Mouse (Mus musculus) hindbrain, postnatal 0 days (tissue): ENCODE data around the gene Satb1. TPM values are rescaled to one million over a fixed set of nuclear protein-coding genes. Genes with fewer than 3 reads are reported as not detected.

Experiments
- ATAC-seq: fragments of 200-750 bp; cut with Nextera tagmentation; 2 replicates; pipeline ENCODE4 v1.8.0; 2017; ENCODE audit warnings: mild to moderate bottlenecking, moderate TSS enrichment, moderate library complexity
- DNase-seq: peaks from one replicate; pipeline ENCODE4 v3.0.0-alpha.2; 2015; ENCODE audit warnings: low spot score
- H3K27ac ChIP-seq: fragments of 300-500 bp; sonication (generic); 2 replicates; pipeline ENCODE4 v1.5.1; 2014; ENCODE audit warnings: mild to moderate bottlenecking
- H3K27me3 ChIP-seq: fragments of 300-500 bp; sonication (generic); 2 replicates; pipeline ENCODE4 v1.6.1; 2014; ENCODE audit warnings: low read length, mixed read lengths; ENCODE audit not compliant: insufficient read depth
- H3K36me3 ChIP-seq: fragments of 300-500 bp; sonication (generic); 2 replicates; pipeline ENCODE4 v1.6.1; 2014; ENCODE audit warnings: low read length, mixed read lengths; ENCODE audit not compliant: insufficient read depth
- H3K4me1 ChIP-seq: fragments of 300-500 bp; sonication (generic); 2 replicates; pipeline ENCODE4 v1.6.1; 2014; ENCODE audit warnings: antibody characterized with exemption, low read length, mixed read lengths; ENCODE audit not compliant: insufficient read depth
- H3K4me2 ChIP-seq: fragments of 300-500 bp; sonication (generic); 2 replicates; pipeline ENCODE4 v1.6.1; 2014; ENCODE audit warnings: low read depth, mild to moderate bottlenecking, low read length, moderate library complexity, mixed read lengths
- H3K4me3 ChIP-seq: fragments of 300-500 bp; sonication (generic); 2 replicates; pipeline ENCODE4 v1.5.1; 2014; ENCODE audit warnings: low read length
- H3K9ac ChIP-seq: fragments of 300-500 bp; sonication (generic); replicated peaks from 2 replicates; pipeline ENCODE4 v1.6.1; 2014; ENCODE audit warnings: mild to moderate bottlenecking, low read length, moderate library complexity, mixed read lengths
- H3K9me3 ChIP-seq: fragments of 300-500 bp; sonication (generic); 2 replicates; pipeline ENCODE4 v1.6.1; 2016; ENCODE audit warnings: low read length, mixed read lengths
- CTCF ChIP-seq: IDR thresholded peaks from 2 replicates; pipeline ENCODE4 v1.5.1; 2016; ENCODE audit warnings: antibody characterized with exemption, control low read depth, low read depth
- WGBS: fragments of 180-500 bp; shearing (Covaris S2); extraction: QIAGEN DNeasy Blood & Tissue Kit; methylation state at CpG from one replicate; pipeline ENCODE4 v1.1.7; 2014; 5-methylcytosine and 5-hydroxymethylcytosine counted together
- polyA plus RNA-seq: library from polyadenylated mRNA; unstranded; fragments of >200 nt; fragmentation: Nextera tagmentation; extraction: Ambion mirVana; gene quantifications from 2 replicates; pipeline ENCODE4 v1.2.1, GENCODE M21; 2015
- total RNA-seq: library from RNA; depleted of rRNA; stranded (reverse); fragments of >200 nt; gene quantifications from 2 replicates; pipeline ENCODE4 v1.2.3, GENCODE M21; 2014

Gene Satb1
- total and polyA plus RNA-seq, 2 experiments from 2014 or later = 21.5 to 44.5 TPM

- Histone ChIP-seq H3K27me3 (no peaks in the 10 kb centered on the region), H3K9ac (no peak overlapping the region), H3K27ac (no peak overlapping the region), H3K36me3 (0 out of 2 replicates have a peak, but pooled peaks cover 4% of the 10 kb centered on the region), H3K4me3 (no peak overlapping the region), H3K4me1 (no peaks in the 10 kb centered on the region), H3K4me2 (no peak overlapping the region), H3K9me3 (no peaks in the 10 kb centered on the region)
- no peak for DNase-seq
- 78% methylated on average over 15 of the region's 15 CpGs for WGBS
- no peak for ATAC-seq
- no peak for TF ChIP-seq CTCF
Observed at GRCm38 (mm10) chr17:51740246-51740645, 92.8 kb downstream of the Satb1 start.

- Histone ChIP-seq H3K36me3 (no peaks in the 10 kb centered on the region), H3K27ac (no peak overlapping the region), H3K27me3 (no peaks in the 10 kb centered on the region), H3K9ac (no peak overlapping the region), H3K4me1 (no peaks in the 10 kb centered on the region), H3K9me3 (no peaks in the 10 kb centered on the region), H3K4me2 (no peak overlapping the region), H3K4me3 (no peak overlapping the region)
- TF ChIP-seq CTCF = no peak
- 37% methylated on average over 2 of the region's 2 CpGs for WGBS
- ATAC-seq (no peak), DNase-seq (no peak)
Observed at GRCm38 (mm10) chr17:51724486-51724885, 108.6 kb downstream of the Satb1 start.

- Histone ChIP-seq H3K27ac (no peak overlapping the region), H3K9me3 (no peaks in the 10 kb centered on the region), H3K4me1 (no peaks in the 10 kb centered on the region), H3K27me3 (no peaks in the 10 kb centered on the region), H3K9ac (no peak overlapping the region), H3K4me2 (no peak overlapping the region), H3K4me3 (no peak overlapping the region), H3K36me3 (no peaks in the 10 kb centered on the region)
- ATAC-seq (no peak), DNase-seq (peak; percentile 58)
- TF ChIP-seq CTCF = no peak
- 50% methylated on average over 6 of the region's 6 CpGs for WGBS
Observed at GRCm38 (mm10) chr17:51695711-51696110, 137.4 kb downstream of the Satb1 start.

GRCm38 (mm10) chr17:51695271-51695670 lies 137.8 kb downstream of the Satb1 start:
- H3K4me3 ChIP-seq = no peak overlapping the region

GRCm38 (mm10) chr17:51690526-51690925 lies 142.6 kb downstream of the Satb1 start:
- WGBS = 83% methylated on average over 2 of the region's 2 CpGs
- Histone ChIP-seq H3K27ac (no peak overlapping the region), H3K4me1 (no peaks in the 10 kb centered on the region), H3K36me3 (no peaks in the 10 kb centered on the region), H3K9ac (no peak overlapping the region), H3K4me3 (no peak overlapping the region), H3K27me3 (no peaks in the 10 kb centered on the region), H3K4me2 (no peak overlapping the region), H3K9me3 (no peaks in the 10 kb centered on the region)
- DNase-seq (no peak), ATAC-seq (no peak)
- TF ChIP-seq CTCF = no peak

More at GRCm38 (mm10) chr17:51695271-51695670, 137.8 kb downstream of the Satb1 start:
- Histone ChIP-seq H3K9me3 (no peaks in the 10 kb centered on the region), H3K4me2 (no peak overlapping the region), H3K27ac (no peak overlapping the region), H3K36me3 (no peaks in the 10 kb centered on the region), H3K4me1 (no peaks in the 10 kb centered on the region), H3K27me3 (no peaks in the 10 kb centered on the region), H3K9ac (no peak overlapping the region)
- TF ChIP-seq CTCF = no peak
- ATAC-seq = no peak
- WGBS = 56% methylated on average over 2 of the region's 2 CpGs
- DNase-seq = no peak

GRCm38 (mm10) chr17:51687226-51687625 lies 145.9 kb downstream of the Satb1 start:
- no peak for ATAC-seq
- H3K4me3 ChIP-seq = no peak overlapping the region
- H3K27ac ChIP-seq = no peak overlapping the region
- H3K4me2 ChIP-seq = no peak overlapping the region
- H3K4me1 ChIP-seq = no peaks in the 10 kb centered on the region
- H3K27me3 ChIP-seq = no peaks in the 10 kb centered on the region
- no peak overlapping the region for H3K9ac ChIP-seq
- TF ChIP-seq CTCF = no peak
- 92% methylated on average over 4 of the region's 4 CpGs for WGBS
- no peaks in the 10 kb centered on the region for H3K36me3 ChIP-seq
- H3K9me3 ChIP-seq = no peaks in the 10 kb centered on the region
- no peak for DNase-seq
